Mouse (Mus musculus) MEL (cell line): ENCODE measurements around the gene Bri3bp. TPM values are rescaled to one million over a fixed set of nuclear protein-coding genes. Genes with fewer than 3 reads are reported as not detected.

Source experiments
- DNase-seq: peaks from one replicate; pipeline ENCODE4 v3.0.0; 2011; ENCODE audit warnings: low read depth, low spot score
- H3K27ac ChIP-seq: 2 replicates; pipeline ENCODE4 v1.5.1; 2012; ENCODE audit warnings: low read depth, mild to moderate bottlenecking, control low read depth, low read length, moderate library complexity; ENCODE audit not compliant: control insufficient read depth
- H3K27me3 ChIP-seq, 2 experiments: fragments of 150-350 bp in 1 of 2; sonication (generic) in 1 of 2; 2 replicates each; pipeline ENCODE4 v1.6.1; 2012; ENCODE audit warnings: low read length in 2 of 2, mild to moderate bottlenecking in 2 of 2, improper control_type of control experiment in 1 of 2, moderate library complexity in 1 of 2; ENCODE audit not compliant: insufficient read depth in 2 of 2, control insufficient read depth in 1 of 2
- H3K36me3 ChIP-seq, 2 experiments: 2 replicates each; pipeline ENCODE4 v1.6.1; 2012 to 2014; ENCODE audit warnings: low read length in 2 of 2, improper control_type of control experiment in 1 of 2, inconsistent platforms in 1 of 2, mild to moderate bottlenecking in 1 of 2; ENCODE audit not compliant: insufficient read depth in 2 of 2, control insufficient read depth in 1 of 2
- H3K4me1 ChIP-seq, 2 experiments: fragments of 150-350 bp in 1 of 2; sonication (generic) in 1 of 2; 2 replicates each; pipeline ENCODE4 v1.6.1; 2012; ENCODE audit warnings: low read length in 2 of 2, improper control_type of control experiment in 1 of 2, mild to moderate bottlenecking in 1 of 2; ENCODE audit not compliant: insufficient read depth in 2 of 2, control insufficient read depth in 1 of 2
- H3K4me3 ChIP-seq, 2 experiments: fragments of 150-350 bp in 1 of 2; sonication (generic) in 1 of 2; 2 replicates each; pipeline ENCODE4 v1.5.1; 2012; ENCODE audit warnings: low read depth in 2 of 2, low read length in 2 of 2, mild to moderate bottlenecking in 2 of 2, moderate library complexity in 2 of 2, control low read depth in 1 of 2, improper control_type of control experiment in 1 of 2; ENCODE audit not compliant: control insufficient read depth in 1 of 2, insufficient read depth in 1 of 2
- H3K79me2 ChIP-seq: 2 replicates; pipeline ENCODE4 v1.6.1; 2012; ENCODE audit warnings: mild to moderate bottlenecking, low read length, moderate library complexity; ENCODE audit not compliant: control insufficient read depth, poor library complexity, insufficient read depth
- H3K9ac ChIP-seq: 2 replicates; pipeline ENCODE4 v1.6.1; 2012; ENCODE audit warnings: low read depth, mild to moderate bottlenecking, control low read depth, low read length, moderate library complexity; ENCODE audit not compliant: control insufficient read depth, poor library complexity, severe bottlenecking
- H3K9me3 ChIP-seq: fragments of 150-350 bp; sonication (generic); replicated peaks from 2 replicates; pipeline ENCODE4 v1.6.1; 2012; ENCODE audit warnings: mild to moderate bottlenecking, low read length, improper control_type of control experiment, moderate library complexity; ENCODE audit not compliant: insufficient read depth
- CHD2 ChIP-seq: IDR thresholded peaks from 2 replicates; pipeline ENCODE4 v1.6.1; 2011; ENCODE audit warnings: low read length, improper control_type of control experiment
- CTCF ChIP-seq, 3 experiments: IDR thresholded peaks in 2 of 3; conservative IDR thresholded peaks in 1 of 3; 2 replicates each; pipeline ENCODE4 v1.5.1; 2011 to 2012; ENCODE audit warnings: low read length in 3 of 3, low read depth in 2 of 3, mild to moderate bottlenecking in 2 of 3, improper control_type of control experiment in 1 of 3, inconsistent platforms in 1 of 3, mixed read lengths in 1 of 3, moderate library complexity in 1 of 3; ENCODE audit not compliant: control insufficient read depth in 1 of 3, insufficient read depth in 1 of 3, poor library complexity in 1 of 3, severe bottlenecking in 1 of 3
- ELF1 ChIP-seq: IDR thresholded peaks from 2 replicates; pipeline ENCODE4 v1.6.1; 2014; ENCODE audit warnings: low read depth, mild to moderate bottlenecking, inconsistent platforms, low read length, improper control_type of control experiment, moderate library complexity
- EP300 ChIP-seq, 2 experiments: IDR thresholded peaks; 2 replicates each; pipeline ENCODE4 v1.6.1; 2011; ENCODE audit warnings: improper control_type of control experiment in 2 of 2, low read length in 2 of 2, low read depth in 1 of 2, mild to moderate bottlenecking in 1 of 2
- JUND ChIP-seq: IDR thresholded peaks from 2 replicates; pipeline ENCODE4 v1.6.1; 2011; ENCODE audit warnings: low read depth, mild to moderate bottlenecking, improper control_type of control experiment, low read length
- MAFK ChIP-seq: IDR thresholded peaks from 2 replicates; pipeline ENCODE4 v1.6.1; 2011; ENCODE audit warnings: low read depth, mild to moderate bottlenecking, low read length, improper control_type of control experiment, borderline replicate concordance
- MAX ChIP-seq: IDR thresholded peaks from 2 replicates; pipeline ENCODE4 v1.6.1; 2011; ENCODE audit warnings: low read length, improper control_type of control experiment
- MEF2A ChIP-seq: IDR thresholded peaks from 2 replicates; pipeline ENCODE4 v1.6.1; 2014; ENCODE audit warnings: low read depth, mild to moderate bottlenecking, inconsistent platforms, low read length, improper control_type of control experiment; ENCODE audit not compliant: poor library complexity, insufficient replicate concordance, severe bottlenecking; ENCODE audit errors: extremely low read depth
- MYB ChIP-seq: IDR thresholded peaks from 2 replicates; pipeline ENCODE4 v1.6.1; 2011; ENCODE audit warnings: mild to moderate bottlenecking, low read depth, low read length, improper control_type of control experiment
- NELFE ChIP-seq: IDR thresholded peaks from 2 replicates; pipeline ENCODE4 v1.6.1; 2011; ENCODE audit warnings: low read depth, low read length, improper control_type of control experiment
- POLR2AphosphoS2 ChIP-seq: IDR thresholded peaks from 2 replicates; pipeline ENCODE4 v1.6.1; 2011; ENCODE audit warnings: low read length, improper control_type of control experiment
- POLR2AphosphoS5 ChIP-seq: IDR thresholded peaks from 2 replicates; pipeline ENCODE4 v1.6.1; 2012; ENCODE audit warnings: low read depth, borderline replicate concordance, mild to moderate bottlenecking, inconsistent platforms, low read length, moderate library complexity, mixed read lengths
- RCOR1 ChIP-seq: IDR thresholded peaks from 2 replicates; pipeline ENCODE4 v1.6.1; 2012; ENCODE audit warnings: low read depth, mild to moderate bottlenecking, inconsistent platforms, low read length, improper control_type of control experiment
- TAL1 ChIP-seq: IDR thresholded peaks from 2 replicates; pipeline ENCODE4 v1.6.1; 2012; ENCODE audit warnings: mild to moderate bottlenecking, inconsistent platforms, low read length, moderate library complexity, mixed read lengths
- TCF12 ChIP-seq: IDR thresholded peaks from 2 replicates; pipeline ENCODE4 v1.6.1; 2014; ENCODE audit warnings: low read depth, mild to moderate bottlenecking, inconsistent platforms, low read length, improper control_type of control experiment, moderate library complexity
- UBTF ChIP-seq: IDR thresholded peaks from 2 replicates; pipeline ENCODE4 v1.6.1; 2012; ENCODE audit warnings: low read depth, mild to moderate bottlenecking, inconsistent platforms, low read length, improper control_type of control experiment, moderate library complexity, borderline replicate concordance; ENCODE audit not compliant: insufficient read depth
- USF2 ChIP-seq, 2 experiments: IDR thresholded peaks; 2 replicates each; pipeline ENCODE4 v1.6.1; 2011 to 2012; ENCODE audit warnings: improper control_type of control experiment in 2 of 2, low read length in 2 of 2, borderline replicate concordance in 1 of 2, inconsistent platforms in 1 of 2, low read depth in 1 of 2, mild to moderate bottlenecking in 1 of 2; ENCODE audit not compliant: insufficient read depth in 1 of 2
- ZC3H11A ChIP-seq: IDR thresholded peaks from 2 replicates; pipeline ENCODE4 v1.6.1; 2012; ENCODE audit warnings: low read depth, mild to moderate bottlenecking, inconsistent platforms, low read length, improper control_type of control experiment
- ZKSCAN1 ChIP-seq: IDR thresholded peaks from 2 replicates; pipeline ENCODE4 v1.6.1; 2012; ENCODE audit warnings: low read depth, mild to moderate bottlenecking, inconsistent platforms, low read length, improper control_type of control experiment, moderate library complexity
- polyA plus RNA-seq, 2 experiments: library from polyadenylated mRNA; stranded (reverse) in 1 of 2; unstranded in 1 of 2; fragments of >175 nt in 1 of 2; fragments of >200 nt in 1 of 2; gene quantifications; 2 replicates each; pipeline versions ENCODE4 v1.2.1 to v1.2.4; 2012; ENCODE audit warnings: low replicate concordance in 2 of 2, low read depth in 1 of 2; ENCODE audit not compliant: insufficient read length in 2 of 2, insufficient read depth in 1 of 2, missing spikeins in 1 of 2
- total RNA-seq: library from RNA; depleted of rRNA; stranded (reverse); fragments of 300-350 nt; gene quantifications from 2 replicates; pipeline ENCODE4 v1.2.3, GENCODE M21; 2012

Gene Bri3bp
- total and polyA plus RNA-seq, 3 experiments = 73.7 to 264 (median 87.6) TPM

DNA sequence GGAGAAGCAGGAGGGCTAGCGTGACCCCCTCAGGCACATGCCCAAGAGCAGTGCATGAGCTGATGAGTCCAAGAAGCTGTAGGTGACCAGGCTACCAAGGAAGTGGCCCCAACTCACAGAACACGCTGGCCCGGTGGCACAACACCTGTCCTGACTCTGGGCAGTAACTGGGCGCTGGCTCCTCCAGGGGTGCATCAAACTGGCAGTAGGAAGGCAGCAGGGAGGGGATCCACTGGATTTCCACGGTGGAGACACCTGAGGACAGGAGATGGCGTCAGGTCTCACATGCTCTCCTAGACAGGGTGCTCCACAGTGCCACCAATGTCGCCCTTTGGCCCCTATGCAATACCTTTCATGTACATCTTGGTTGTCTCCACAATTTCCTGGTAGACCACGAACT, 25.2 kb upstream of the Bri3bp start:
- Histone ChIP-seq H3K79me2 (no peaks in the 10 kb centered on the region), H3K4me1 (no peaks in the 10 kb centered on the region), H3K4me3 (no peak overlapping the region), H3K36me3 (peaks cover 0 to 2% of the 10 kb centered on the region in 2 experiments; a peak in 2 of 4 replicates), H3K27me3 (no peaks in the 10 kb centered on the region), H3K9me3 (no peaks in the 10 kb centered on the region), H3K27ac (no peak overlapping the region), H3K9ac (no peak overlapping the region)
- no peak for DNase-seq
- no peak for TF ChIP-seq USF2 (IDR thresholded peaks at IDR 0.05; ENCODE audit: borderline replicate concordance in 1 of 2, insufficient read depth in 1 of 2, low read depth in 1 of 2, low read length in 2 of 2)
- TF ChIP-seq POLR2AphosphoS5 = no peak
- no peak for TF ChIP-seq TCF12

DNA sequence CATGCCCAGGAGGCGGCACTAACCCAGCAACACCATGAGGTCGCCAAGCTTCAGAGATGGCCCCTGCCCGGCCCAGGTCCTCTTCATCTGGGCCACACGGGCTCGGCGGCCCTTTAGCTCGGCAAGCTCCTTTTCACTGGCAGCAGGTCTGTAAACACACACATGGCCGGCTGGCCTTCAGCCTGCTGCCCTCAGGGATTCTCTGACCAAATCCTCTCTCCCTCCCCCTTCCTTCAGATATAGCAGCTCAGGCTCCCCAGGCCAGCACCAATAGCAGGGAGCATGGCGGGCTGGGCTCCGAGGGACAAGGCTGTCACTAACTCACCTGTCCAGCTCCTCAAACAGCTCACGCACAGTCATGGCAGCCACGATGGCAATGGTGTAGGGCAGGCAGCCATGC, 22.7 kb upstream of the Bri3bp start:
- Histone ChIP-seq H3K4me1 (no peaks in the 10 kb centered on the region), H3K27ac (no peak overlapping the region), H3K9me3 (no peaks in the 10 kb centered on the region), H3K36me3 (no peaks in the 10 kb centered on the region; a peak in 1 of 4 replicates), H3K9ac (no peak overlapping the region), H3K27me3 (no peaks in the 10 kb centered on the region), H3K4me3 (no peak overlapping the region), H3K79me2 (no peaks in the 10 kb centered on the region)
- TF ChIP-seq ZKSCAN1 (no peak), MAX (no peak), MYB (no peak), ELF1 (no peak), MAFK (no peak), EP300 (IDR thresholded peaks at IDR 0.05; ENCODE audit: low read depth in 1 of 2, low read length in 2 of 2) (no peak), CTCF (IDR thresholded peaks at IDR 0.05 in 2 of 3, conservative IDR thresholded peaks at IDR 0.05 in 1 of 3; ENCODE audit: control insufficient read depth in 1 of 3, insufficient read depth in 1 of 3, low read depth in 2 of 3, low read length in 3 of 3, poor library complexity in 1 of 3, severe bottlenecking in 1 of 3) (no peak), ZC3H11A (no peak), CHD2 (no peak), MEF2A (no peak), POLR2AphosphoS2 (no peak), JUND (no peak), RCOR1 (no peak), TCF12 (no peak), NELFE (no peak), TAL1 (no peak), UBTF (no peak)
- DNase-seq = no peak
